Mouse (Mus musculus) heart, postnatal 0 days (tissue): ENCODE data around the gene Sertad2. TPM values are rescaled to one million over a fixed set of nuclear protein-coding genes. Genes with fewer than 3 reads are reported as not detected.

ENCODE experiments used
- ATAC-seq: fragments of 200-750 bp; cut with Nextera tagmentation; 2 replicates; pipeline ENCODE4 v1.8.0; 2017; ENCODE audit warnings: low read depth, moderate number of reproducible peaks, moderate library complexity; ENCODE audit not compliant: insufficient read depth
- DNase-seq: peaks from one replicate; pipeline ENCODE4 v3.0.0-alpha.2; 2016; ENCODE audit warnings: low spot score
- H3K27ac ChIP-seq: fragments of 300-500 bp; sonication (generic); 2 replicates; pipeline ENCODE4 v1.5.1; 2014; ENCODE audit warnings: low read depth, mild to moderate bottlenecking
- H3K27me3 ChIP-seq: fragments of 300-500 bp; sonication (generic); 2 replicates; pipeline ENCODE4 v1.6.1; 2014; ENCODE audit warnings: low read length, mixed read lengths; ENCODE audit not compliant: control insufficient read depth, insufficient read depth
- H3K36me3 ChIP-seq: fragments of 300-500 bp; sonication (generic); replicated peaks from 2 replicates; pipeline ENCODE4 v1.6.1; 2014; ENCODE audit warnings: low read length, mixed read lengths; ENCODE audit not compliant: control insufficient read depth, insufficient read depth
- H3K4me1 ChIP-seq: fragments of 300-500 bp; sonication (generic); 2 replicates; pipeline ENCODE4 v1.6.1; 2014; ENCODE audit warnings: antibody characterized with exemption; ENCODE audit not compliant: control insufficient read depth, insufficient read depth
- H3K4me2 ChIP-seq: fragments of 300-500 bp; sonication (generic); 2 replicates; pipeline ENCODE4 v1.6.1; 2014; ENCODE audit warnings: low read depth, mild to moderate bottlenecking, low read length, moderate library complexity
- H3K4me3 ChIP-seq: fragments of 300-500 bp; sonication (generic); 2 replicates; pipeline ENCODE4 v1.5.1; 2014; ENCODE audit warnings: low read depth, low read length
- H3K9ac ChIP-seq: fragments of 300-500 bp; sonication (generic); replicated peaks from 2 replicates; pipeline ENCODE4 v1.6.1; 2014; ENCODE audit warnings: low read depth, low read length, mixed read lengths
- H3K9me3 ChIP-seq: fragments of 300-500 bp; sonication (generic); replicated peaks from 2 replicates; pipeline ENCODE4 v1.6.1; 2016; ENCODE audit warnings: low read length; ENCODE audit not compliant: control insufficient read depth
- CTCF ChIP-seq: IDR thresholded peaks from 2 replicates; pipeline ENCODE4 v1.5.1; 2016; ENCODE audit warnings: antibody characterized with exemption, control low read depth, low read depth
- EP300 ChIP-seq: IDR thresholded peaks from 2 replicates; pipeline ENCODE4 v1.6.1; 2016; ENCODE audit warnings: antibody characterized with exemption, low read depth
- WGBS: fragments of 180-500 bp; shearing (Covaris S2); extraction: QIAGEN DNeasy Blood & Tissue Kit; methylation state at CpG from one replicate; pipeline ENCODE4 v1.1.7; 2014; 5-methylcytosine and 5-hydroxymethylcytosine counted together
- polyA plus RNA-seq: library from polyadenylated mRNA; unstranded; fragments of >200 nt; fragmentation: Nextera tagmentation; extraction: Ambion mirVana; gene quantifications from 2 replicates; pipeline ENCODE4 v1.2.1, GENCODE M21; 2015
- total RNA-seq: library from RNA; depleted of rRNA; stranded (reverse); fragments of >200 nt; gene quantifications from 2 replicates; pipeline ENCODE4 v1.2.3, GENCODE M21; 2014; ENCODE audit warnings: low replicate concordance

The Sertad2 gene
- total and polyA plus RNA-seq, 2 experiments from 2014 or later: 33.3 to 33.5 TPM

DNA sequence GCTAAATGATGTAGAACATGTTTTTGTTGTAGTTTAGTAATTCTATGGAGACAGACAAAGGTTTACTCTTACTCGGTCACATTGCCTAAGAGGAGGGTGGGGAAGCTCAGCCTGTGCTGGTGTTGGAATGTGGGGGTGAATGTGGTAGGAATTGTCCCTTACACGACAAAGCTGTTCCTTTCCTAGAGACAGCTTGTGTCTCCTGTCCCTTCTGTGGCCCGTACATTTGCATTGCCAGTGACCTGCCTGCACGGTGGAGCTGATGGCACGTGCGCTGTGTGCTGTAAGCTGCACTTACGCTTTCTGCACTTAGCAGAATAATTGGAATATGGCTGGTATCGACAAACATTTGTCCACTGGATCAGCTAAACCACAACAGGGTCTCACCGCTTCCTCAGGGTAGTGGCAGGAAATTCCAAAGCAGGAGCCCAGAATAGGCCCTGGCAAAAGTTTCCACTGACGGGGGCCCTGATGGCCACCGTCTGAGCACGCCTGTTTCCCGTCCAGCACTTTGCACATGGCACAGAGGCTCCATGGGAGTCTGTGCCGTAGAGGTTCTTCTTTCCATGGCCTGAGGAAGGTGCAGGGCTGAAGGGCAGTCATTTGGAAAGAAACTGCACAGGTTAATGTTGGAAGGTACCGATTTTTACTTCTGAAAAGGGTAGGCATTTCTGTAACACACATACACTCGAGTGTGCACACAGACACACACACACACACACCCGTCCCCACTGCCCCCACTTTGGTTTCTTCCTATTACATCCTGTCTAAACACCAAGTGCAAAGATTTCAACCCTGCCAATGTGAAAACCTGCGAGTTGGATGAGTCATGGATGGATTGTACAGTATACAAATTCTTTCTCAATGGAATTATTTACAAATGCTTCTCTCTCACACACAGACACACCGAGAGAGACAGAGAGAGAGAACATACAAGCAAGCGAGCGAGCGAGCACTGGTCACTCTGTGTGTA is 51.5 kb downstream of the Sertad2 start:
- peak; percentile 81 for ATAC-seq
- TF ChIP-seq CTCF (no peak), EP300 (no peak)
- Histone ChIP-seq H3K4me1 (peaks cover 18% of the 10 kb centered on the region), H3K36me3 (no peaks in the 10 kb centered on the region), H3K9me3 (no peaks in the 10 kb centered on the region), H3K27me3 (no peaks in the 10 kb centered on the region), H3K4me2 (peak overlapping the region; percentile 44), H3K9ac (no peak overlapping the region; the same call in 1 of the 2 replicates), H3K27ac (peak overlapping the region; percentile 79), H3K4me3 (0 out of 2 replicates have a peak overlapping the region, but pooled peaks have one; percentile 5)
- 33% methylated on average over 22 of the region's 22 CpGs for WGBS
- DNase-seq: peak; percentile 61

GRCm38 (mm10) chr11:20603066-20603812 is 60.2 kb downstream of the Sertad2 start:
- peak; percentile 30; the same call in 1 of the 2 replicates for ATAC-seq
- Histone ChIP-seq H3K4me1 (peaks cover 22% of the 10 kb centered on the region; the same call in 1 of the 2 replicates), H3K27ac (peak overlapping the region; percentile 64), H3K27me3 (no peaks in the 10 kb centered on the region), H3K4me3 (0 out of 2 replicates have a peak overlapping the region, but pooled peaks have one; percentile 5), H3K36me3 (no peaks in the 10 kb centered on the region), H3K9me3 (no peaks in the 10 kb centered on the region), H3K4me2 (peak overlapping the region; percentile 45), H3K9ac (no peak overlapping the region)
- DNase-seq: peak; percentile 45
- TF ChIP-seq CTCF: no peak
- no peak for TF ChIP-seq EP300
- WGBS: 36% methylated on average over 24 of the region's 24 CpGs

- H3K9ac ChIP-seq: no peak overlapping the region
Measured at GRCm38 (mm10) chr11:20604119-20604518, 61.1 kb downstream of the Sertad2 start.

GRCm38 (mm10) chr11:20605613-20606012 is 62.6 kb downstream of the Sertad2 start:
- DNase-seq (no peak), ATAC-seq (no peak)
- H3K36me3 ChIP-seq: no peaks in the 10 kb centered on the region
- no peak overlapping the region for H3K4me2 ChIP-seq
- peaks cover 32% of the 10 kb centered on the region for H3K4me1 ChIP-seq
- H3K27ac ChIP-seq: peak overlapping the region; percentile 54; the same call in 1 of the 2 replicates
- WGBS: 45% methylated on average over 7 of the region's 7 CpGs
- no peak overlapping the region for H3K4me3 ChIP-seq
- no peaks in the 10 kb centered on the region for H3K27me3 ChIP-seq
- no peak for TF ChIP-seq CTCF
- TF ChIP-seq EP300: no peak
- no peak overlapping the region for H3K9ac ChIP-seq
- H3K9me3 ChIP-seq: no peaks in the 10 kb centered on the region

More at GRCm38 (mm10) chr11:20604119-20604518, 61.1 kb downstream of the Sertad2 start:
- ATAC-seq (no peak), DNase-seq (no peak)
- Histone ChIP-seq H3K4me1 (peaks cover 31% of the 10 kb centered on the region), H3K4me3 (no peak overlapping the region), H3K36me3 (no peaks in the 10 kb centered on the region), H3K4me2 (no peak overlapping the region), H3K27me3 (no peaks in the 10 kb centered on the region), H3K27ac (no peak overlapping the region), H3K9me3 (no peaks in the 10 kb centered on the region)
- TF ChIP-seq CTCF: no peak
- TF ChIP-seq EP300: no peak
- WGBS: 81% methylated on average over 4 of the region's 4 CpGs

DNA sequence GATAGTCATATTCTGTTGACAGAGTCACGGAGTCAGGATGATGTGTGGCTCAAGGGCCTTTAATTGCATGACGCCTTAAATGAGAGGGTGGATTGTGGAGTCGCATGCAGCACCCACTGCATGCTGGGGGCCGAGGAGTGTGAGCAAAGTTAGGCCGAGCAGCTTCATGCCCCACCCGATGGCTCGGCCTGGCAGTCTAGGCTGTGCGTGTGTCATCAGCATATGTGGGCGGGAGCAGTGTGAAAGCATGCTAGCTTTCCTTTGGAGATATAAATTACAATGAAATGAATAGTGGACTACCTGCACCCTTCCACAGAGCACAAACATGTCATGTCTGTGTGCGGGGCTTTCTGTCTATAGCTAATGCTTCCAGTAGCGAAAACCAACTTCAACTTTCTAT is 65.4 kb downstream of the Sertad2 start:
- Histone ChIP-seq H3K9me3 (no peaks in the 10 kb centered on the region), H3K27me3 (no peaks in the 10 kb centered on the region), H3K4me2 (no peak overlapping the region), H3K4me3 (no peak overlapping the region), H3K4me1 (peaks cover 23% of the 10 kb centered on the region), H3K27ac (peak overlapping the region; percentile 10), H3K9ac (no peak overlapping the region), H3K36me3 (no peaks in the 10 kb centered on the region)
- WGBS: 41% methylated on average over 11 of the region's 11 CpGs
- no peak for TF ChIP-seq CTCF
- no peak for TF ChIP-seq EP300
- DNase-seq: no peak
- ATAC-seq: 0 out of 2 replicates have a peak, but pooled peaks have one; percentile 60
